Mouse (Mus musculus): ENCODE data around the gene Birc6. TPM values are rescaled to one million over a fixed set of nuclear protein-coding genes. Genes with fewer than 3 reads are reported as not detected.

Gene Birc6
- polyA plus RNA-seq, 2 experiments = 21.9 to 28.3 TPM

GRCm38 (mm10) chr17:74528648-74529532 is 795 bp downstream of the Birc6 start:
- DNase-seq (ENCODE audit: low read depth in 3 of 3, low spot score in 3 of 3) (peak; percentile 20 to 50 (median 31)), ATAC-seq (ENCODE audit: insufficient read depth) (peak; percentile 64)
- Histone ChIP-seq H3K4me2 (ENCODE audit: low read depth) (peak overlapping the region; percentile 89), H3K9ac (replicated peaks) (peak overlapping the region; percentile 98), H3K4me3 (ENCODE audit: insufficient read depth in 1 of 2, low read depth in 2 of 2, low read length in 2 of 2) (peak overlapping the region; percentile 84 to 98), H3K27ac (peak overlapping the region; percentile 96), H3K9me3 (ENCODE audit: control insufficient read depth, low read length) (no peaks in the 10 kb centered on the region), H3K36me3 (replicated peaks; ENCODE audit: control insufficient read depth, insufficient read depth, low read depth) (no peaks in the 10 kb centered on the region), H3K4me1 (replicated peaks; ENCODE audit: control insufficient read depth in 2 of 2, insufficient read depth in 2 of 2, low read length in 1 of 2) (peaks cover 15 to 20% of the 10 kb centered on the region in 2 experiments), H3K27me3 (ENCODE audit: control insufficient read depth, insufficient read depth, low read length) (no peaks in the 10 kb centered on the region)
- TF ChIP-seq CTCF (IDR thresholded peaks at IDR 0.05; ENCODE audit: low read depth) (0 out of 2 replicates have a peak, but pooled peaks have one; percentile 7), EP300 (IDR thresholded peaks at IDR 0.05; ENCODE audit: low read depth) (no peak)
- WGBS (ENCODE audit: insufficient replicate concordance) = under 1% methylated on average over 72 of the region's 72 CpGs

GRCm38 (mm10) chr17:74529533-74529824 is 1.4 kb downstream of the Birc6 start:
- Histone ChIP-seq H3K9me3 (ENCODE audit: control insufficient read depth, low read length) (no peaks in the 10 kb centered on the region), H3K4me3 (ENCODE audit: insufficient read depth in 1 of 2, low read depth in 2 of 2, low read length in 2 of 2) (peak overlapping the region; percentile 84 to 98), H3K27me3 (ENCODE audit: control insufficient read depth, insufficient read depth, low read length) (no peaks in the 10 kb centered on the region), H3K9ac (replicated peaks) (peak overlapping the region; percentile 98), H3K4me2 (ENCODE audit: low read depth) (peak overlapping the region; percentile 89), H3K27ac (peak overlapping the region; percentile 24), H3K4me1 (replicated peaks; ENCODE audit: control insufficient read depth in 2 of 2, insufficient read depth in 2 of 2, low read length in 1 of 2) (peaks cover 15 to 19% of the 10 kb centered on the region in 2 experiments), H3K36me3 (replicated peaks; ENCODE audit: control insufficient read depth, insufficient read depth, low read depth) (no peaks in the 10 kb centered on the region)
- ATAC-seq (ENCODE audit: insufficient read depth) (no peak), DNase-seq (ENCODE audit: low read depth in 3 of 3, low spot score in 3 of 3) (no peak)
- no peak for TF ChIP-seq EP300 (IDR thresholded peaks at IDR 0.05; ENCODE audit: low read depth)
- TF ChIP-seq CTCF (IDR thresholded peaks at IDR 0.05; ENCODE audit: low read depth) = no peak
- 9% methylated on average over 3 of the region's 3 CpGs for WGBS (ENCODE audit: insufficient replicate concordance)

DNA sequence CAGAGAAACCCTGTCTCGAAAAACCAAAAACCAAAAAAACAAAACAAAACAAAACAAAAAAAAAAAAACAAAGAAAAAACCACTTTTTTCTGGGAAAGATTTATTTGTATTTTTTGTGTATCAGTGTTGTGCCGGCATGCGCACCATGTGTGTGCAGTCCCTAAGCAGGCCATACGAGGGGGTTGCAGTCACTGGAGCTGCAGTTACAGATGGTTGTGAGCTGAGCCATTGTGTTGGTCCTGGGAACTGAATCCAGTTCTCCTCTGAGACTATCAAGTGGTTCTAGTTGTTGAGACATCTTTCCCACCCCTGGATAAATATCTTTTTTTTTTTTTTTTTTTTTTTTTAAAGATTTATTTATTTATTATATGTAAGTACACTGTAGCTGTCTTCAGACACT is 6.9 kb downstream of the Birc6 start:
- H3K4me3 ChIP-seq (ENCODE audit: insufficient read depth in 1 of 2, low read depth in 2 of 2, low read length in 2 of 2) = no peak overlapping the region
- H3K9me3 ChIP-seq (ENCODE audit: control insufficient read depth, low read length) = no peaks in the 10 kb centered on the region
- no peak overlapping the region for H3K27ac ChIP-seq
- 85% methylated on average over 4 of the region's 4 CpGs for WGBS (ENCODE audit: insufficient replicate concordance)
- no peak overlapping the region for H3K9ac ChIP-seq (replicated peaks)
- ATAC-seq (ENCODE audit: insufficient read depth) (no peak), DNase-seq (ENCODE audit: low read depth in 3 of 3, low spot score in 3 of 3) (no peak)
- H3K4me2 ChIP-seq (ENCODE audit: low read depth) = no peak overlapping the region
- H3K4me1 ChIP-seq (replicated peaks; ENCODE audit: control insufficient read depth in 2 of 2, insufficient read depth in 2 of 2, low read length in 1 of 2) = peaks cover 4 to 9% of the 10 kb centered on the region in 2 experiments
- no peaks in the 10 kb centered on the region for H3K27me3 ChIP-seq (ENCODE audit: control insufficient read depth, insufficient read depth, low read length)
- TF ChIP-seq EP300 (IDR thresholded peaks at IDR 0.05; ENCODE audit: low read depth) = no peak
- no peak for TF ChIP-seq CTCF (IDR thresholded peaks at IDR 0.05; ENCODE audit: low read depth)
- no peaks in the 10 kb centered on the region for H3K36me3 ChIP-seq (replicated peaks; ENCODE audit: control insufficient read depth, insufficient read depth, low read depth)

DNA sequence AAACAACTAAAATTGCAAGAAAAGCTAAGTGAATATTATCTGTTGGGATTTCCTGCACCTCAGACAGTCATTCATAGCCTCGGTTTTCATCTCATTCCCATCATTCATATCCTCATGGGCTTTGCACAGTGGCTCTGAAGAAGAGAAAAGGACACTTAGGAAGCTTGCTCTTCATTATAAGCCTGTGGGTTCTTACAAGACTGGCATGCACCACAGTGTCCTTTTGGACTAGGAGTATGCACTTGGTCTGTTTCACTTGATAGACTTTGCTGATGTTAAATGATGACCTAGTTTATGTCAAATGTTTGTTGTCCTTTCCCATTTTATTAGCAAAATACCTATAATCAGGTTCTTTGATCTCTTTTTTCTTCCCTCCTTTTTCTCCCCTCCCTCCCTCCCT is 9.4 kb downstream of the Birc6 start:
- ATAC-seq (ENCODE audit: insufficient read depth) (no peak), DNase-seq (ENCODE audit: low read depth in 3 of 3, low spot score in 3 of 3) (no peak)
- TF ChIP-seq EP300 (IDR thresholded peaks at IDR 0.05; ENCODE audit: low read depth) (no peak), CTCF (IDR thresholded peaks at IDR 0.05; ENCODE audit: low read depth) (no peak)
- no peak overlapping the region for H3K4me2 ChIP-seq (ENCODE audit: low read depth)
- peaks cover 0 to 2% of the 10 kb centered on the region in 2 experiments; a peak in 1 of 4 replicates for H3K4me1 ChIP-seq (replicated peaks; ENCODE audit: control insufficient read depth in 2 of 2, insufficient read depth in 2 of 2, low read length in 1 of 2)
- H3K4me3 ChIP-seq (ENCODE audit: insufficient read depth in 1 of 2, low read depth in 2 of 2, low read length in 2 of 2) = no peak overlapping the region
- WGBS (ENCODE audit: insufficient replicate concordance) = 64% methylated on average over 1 of the region's 1 CpGs
- no peaks in the 10 kb centered on the region for H3K27me3 ChIP-seq (ENCODE audit: control insufficient read depth, insufficient read depth, low read length)
- H3K27ac ChIP-seq = no peak overlapping the region
- no peaks in the 10 kb centered on the region for H3K36me3 ChIP-seq (replicated peaks; ENCODE audit: control insufficient read depth, insufficient read depth, low read depth)
- no peak overlapping the region for H3K9ac ChIP-seq (replicated peaks)
- no peaks in the 10 kb centered on the region for H3K9me3 ChIP-seq (ENCODE audit: control insufficient read depth, low read length)

DNA sequence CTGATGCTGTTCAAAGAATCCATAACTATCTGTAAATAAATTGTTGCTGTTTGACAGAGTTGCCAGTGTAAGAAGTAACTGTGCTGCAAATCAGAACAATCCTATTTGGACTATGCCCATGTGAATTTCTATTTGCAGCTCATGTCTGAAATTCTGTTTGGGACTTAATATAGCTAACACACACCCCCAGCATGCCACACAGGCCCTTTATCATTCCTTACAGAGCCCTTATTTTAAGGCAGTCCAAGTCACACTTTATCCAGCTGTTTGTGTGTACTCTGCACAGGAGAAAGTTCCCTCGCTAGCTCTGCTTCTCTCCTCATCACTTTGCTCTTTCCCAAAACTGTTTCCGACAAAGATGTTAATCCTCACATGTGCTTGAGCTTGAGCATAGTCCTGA is 15.5 kb downstream of the Birc6 start:
- Histone ChIP-seq H3K4me3 (ENCODE audit: insufficient read depth in 1 of 2, low read depth in 2 of 2, low read length in 2 of 2) (no peak overlapping the region), H3K27ac (no peak overlapping the region), H3K36me3 (replicated peaks; ENCODE audit: control insufficient read depth, insufficient read depth, low read depth) (peaks cover 6% of the 10 kb centered on the region), H3K4me1 (replicated peaks; ENCODE audit: control insufficient read depth in 2 of 2, insufficient read depth in 2 of 2, low read length in 1 of 2) (no peaks in the 10 kb centered on the region; a peak in 1 of 4 replicates), H3K9me3 (ENCODE audit: control insufficient read depth, low read length) (no peaks in the 10 kb centered on the region), H3K4me2 (ENCODE audit: low read depth) (no peak overlapping the region), H3K9ac (replicated peaks) (no peak overlapping the region), H3K27me3 (ENCODE audit: control insufficient read depth, insufficient read depth, low read length) (no peaks in the 10 kb centered on the region)
- TF ChIP-seq CTCF (IDR thresholded peaks at IDR 0.05; ENCODE audit: low read depth) = no peak
- TF ChIP-seq EP300 (IDR thresholded peaks at IDR 0.05; ENCODE audit: low read depth) = no peak
- 84% methylated on average over 2 of the region's 2 CpGs for WGBS (ENCODE audit: insufficient replicate concordance)
- DNase-seq (ENCODE audit: low read depth in 3 of 3, low spot score in 3 of 3) (no peak), ATAC-seq (ENCODE audit: insufficient read depth) (no peak)
